Mouse (Mus musculus): ENCODE results near the gene Akr1b8.

- TF ChIP-seq CTCF (IDR thresholded peaks at IDR 0.05) (no peak), POLR2A (IDR thresholded peaks at IDR 0.05; ENCODE audit: insufficient read depth, low read depth, low read length) (no peak), EP300 (IDR thresholded peaks at IDR 0.05; ENCODE audit: insufficient read depth, low read depth, low read length) (no peak)
Observed at GRCm38 (mm10) chr6:34342476-34342875, 11.4 kb upstream of the Akr1b8 start.

Data from heart, adult 2 months (tissue).